Mouse (Mus musculus) embryonic facial prominence, embryonic 13.5 days (tissue): Measurements from ENCODE around the gene Hyal4. TPM values are rescaled to one million over a fixed set of nuclear protein-coding genes. Genes with fewer than 3 reads are reported as not detected.

Source experiments
- ATAC-seq: fragments of 200-750 bp; cut with Nextera tagmentation; 2 replicates; pipeline ENCODE4 v1.8.0; 2017; ENCODE audit warnings: low read depth; ENCODE audit not compliant: insufficient number of reproducible peaks, insufficient read depth, low FRiP score, low TSS enrichment
- H3K27ac ChIP-seq: fragments of 300-500 bp; sonication (generic); 2 replicates; pipeline ENCODE4 v1.5.1; 2015; ENCODE audit warnings: moderate library complexity, mild to moderate bottlenecking, inconsistent platforms
- H3K27me3 ChIP-seq: fragments of 300-500 bp; sonication (generic); 2 replicates; pipeline ENCODE4 v1.6.1; 2015; ENCODE audit warnings: mild to moderate bottlenecking, inconsistent platforms
- H3K36me3 ChIP-seq: fragments of 300-500 bp; sonication (generic); 2 replicates; pipeline ENCODE4 v1.6.1; 2015; ENCODE audit warnings: mild to moderate bottlenecking, inconsistent platforms
- H3K4me1 ChIP-seq: fragments of 300-500 bp; sonication (generic); 2 replicates; pipeline ENCODE4 v1.6.1; 2015; ENCODE audit warnings: inconsistent platforms
- H3K4me2 ChIP-seq: fragments of 300-500 bp; sonication (generic); 2 replicates; pipeline ENCODE4 v1.6.1; 2015; ENCODE audit warnings: moderate library complexity, mild to moderate bottlenecking, inconsistent platforms
- H3K4me3 ChIP-seq: fragments of 300-500 bp; sonication (generic); 2 replicates; pipeline ENCODE4 v1.5.1; 2015; ENCODE audit warnings: mild to moderate bottlenecking, inconsistent platforms
- H3K9ac ChIP-seq: fragments of 300-500 bp; sonication (generic); 2 replicates; pipeline ENCODE4 v1.6.1; 2015; ENCODE audit warnings: mild to moderate bottlenecking, inconsistent platforms
- H3K9me3 ChIP-seq: fragments of 300-500 bp; sonication (generic); 2 replicates; pipeline ENCODE4 v1.6.1; 2016; ENCODE audit warnings: inconsistent platforms
- WGBS: fragments of 180-500 bp; shearing (Covaris S2); methylation state at CpG from one replicate; pipeline ENCODE4 v1.1.7; 2015; ENCODE audit warnings: mixed read lengths; 5-methylcytosine and 5-hydroxymethylcytosine counted together
- polyA plus RNA-seq: library from polyadenylated mRNA; unstranded; fragments of >200 nt; fragmentation: Nextera tagmentation; extraction: Ambion mirVana; gene quantifications from 2 replicates; pipeline ENCODE4 v1.2.1, GENCODE M21; 2015

Gene Hyal4
- polyA plus RNA-seq = not detected in 2 replicates

- H3K27me3 ChIP-seq = no peaks in the 10 kb centered on the region
- ATAC-seq = no peak
- no peak within 1 kb of the TSS for H3K27ac ChIP-seq
- WGBS = 79% methylated on average over 4 of the region's 4 CpGs
- H3K9me3 ChIP-seq = no peaks in the 10 kb centered on the region
- no peak within 1 kb of the TSS for H3K4me2 ChIP-seq
- H3K36me3 ChIP-seq = no peaks in the 10 kb centered on the region
- H3K4me1 ChIP-seq = no peaks in the 10 kb centered on the region
- no peak within 1 kb of the TSS for H3K4me3 ChIP-seq
- H3K9ac ChIP-seq = no peak within 1 kb of the TSS
These were observed at the start of gene Hyal4 for GRCm38 (mm10) chr6:24748029-24748428. TSS of gene Hyal4 (plus strand) at chr6:24748329.

DNA sequence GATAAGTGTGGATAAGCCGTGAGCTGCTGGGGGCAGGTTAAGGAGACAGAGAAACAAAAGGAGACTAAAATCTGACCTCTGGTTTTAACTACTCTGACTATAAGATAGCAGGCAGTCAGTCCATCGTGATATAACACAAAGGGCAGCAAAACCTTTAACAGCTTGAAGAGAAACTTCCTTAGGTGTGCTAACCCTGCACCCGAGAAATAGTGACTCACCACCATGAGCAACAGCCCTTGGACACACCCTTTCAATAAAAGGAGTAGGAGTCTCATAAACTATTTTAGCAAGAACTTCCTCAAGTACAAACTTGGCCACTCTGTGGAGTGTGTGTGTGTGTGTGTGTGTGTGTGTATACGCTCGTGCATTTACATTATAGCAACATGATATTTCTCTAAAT, 41.0 kb upstream of the Hyal4 start:
- 83% methylated on average over 5 of the region's 5 CpGs for WGBS
- no peak overlapping the region for H3K4me2 ChIP-seq
- ATAC-seq = no peak
- H3K9ac ChIP-seq = no peak overlapping the region
- H3K27ac ChIP-seq = no peak overlapping the region
- no peaks in the 10 kb centered on the region for H3K4me1 ChIP-seq
- no peak overlapping the region for H3K4me3 ChIP-seq
- H3K27me3 ChIP-seq = no peaks in the 10 kb centered on the region
- no peaks in the 10 kb centered on the region for H3K9me3 ChIP-seq
- H3K36me3 ChIP-seq = no peaks in the 10 kb centered on the region

- no peak for ATAC-seq
- Histone ChIP-seq H3K27ac (no peak overlapping the region), H3K9ac (no peak overlapping the region), H3K4me2 (no peak overlapping the region), H3K9me3 (no peaks in the 10 kb centered on the region), H3K27me3 (no peaks in the 10 kb centered on the region), H3K36me3 (no peaks in the 10 kb centered on the region), H3K4me1 (no peaks in the 10 kb centered on the region), H3K4me3 (no peak overlapping the region)
- WGBS = 62% methylated on average over 2 of the region's 2 CpGs
These were observed 40.6 kb upstream of the Hyal4 start for GRCm38 (mm10) chr6:24707499-24707898.

DNA sequence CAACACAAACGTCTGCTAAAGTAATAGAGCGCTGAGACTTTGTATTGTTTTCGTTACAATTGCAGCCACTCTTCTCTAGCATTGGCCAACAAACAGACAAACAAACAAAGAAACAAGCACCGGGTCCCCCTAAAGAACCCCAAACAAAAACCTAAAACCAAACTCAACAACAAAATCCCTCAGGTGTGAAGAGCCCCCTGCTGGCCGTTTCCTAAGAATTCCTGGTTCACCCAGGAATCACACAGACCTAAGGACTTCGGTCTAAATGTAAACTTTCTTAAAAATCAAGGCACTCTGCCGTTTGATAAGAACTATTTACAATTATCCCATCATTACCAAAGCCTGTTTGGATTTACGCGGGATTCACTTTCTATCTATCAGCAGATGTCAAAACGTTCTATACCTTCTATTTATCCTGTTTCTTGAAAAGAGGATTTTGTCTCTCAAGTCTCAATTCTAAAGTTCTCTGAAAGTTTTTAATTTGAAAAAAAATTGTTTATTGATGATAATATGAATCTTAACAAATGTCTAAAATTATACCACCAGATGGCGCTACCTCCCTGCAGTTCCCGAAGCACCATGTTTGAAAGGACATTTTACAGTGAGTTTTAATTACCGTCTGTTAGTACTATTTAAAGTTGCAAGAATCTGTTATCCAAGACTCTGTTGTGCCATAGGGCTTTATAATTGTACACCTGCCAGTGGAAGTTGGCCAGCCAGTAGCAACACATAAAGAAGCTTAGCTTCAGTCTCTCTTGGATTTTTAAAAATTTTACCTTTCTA, 26.6 kb upstream of the Hyal4 start:
- Histone ChIP-seq H3K36me3 (no peaks in the 10 kb centered on the region), H3K27ac (no peak overlapping the region), H3K9ac (no peak overlapping the region), H3K4me3 (no peak overlapping the region), H3K9me3 (no peaks in the 10 kb centered on the region), H3K4me2 (no peak overlapping the region), H3K27me3 (no peaks in the 10 kb centered on the region), H3K4me1 (no peaks in the 10 kb centered on the region)
- 30% methylated on average over 13 of the region's 13 CpGs for WGBS
- ATAC-seq = no peak

GRCm38 (mm10) chr6:24728130-24728529, 20.0 kb upstream of the Hyal4 start:
- Histone ChIP-seq H3K4me3 (no peak overlapping the region), H3K36me3 (no peaks in the 10 kb centered on the region), H3K4me1 (no peaks in the 10 kb centered on the region), H3K9ac (no peak overlapping the region), H3K4me2 (no peak overlapping the region), H3K27ac (no peak overlapping the region), H3K9me3 (no peaks in the 10 kb centered on the region), H3K27me3 (no peaks in the 10 kb centered on the region)
- no peak for ATAC-seq
- WGBS = 81% methylated on average over 1 of the region's 1 CpGs

- H3K4me2 ChIP-seq = no peak within 1 kb of the TSS
- H3K9ac ChIP-seq = no peak within 1 kb of the TSS
- no peaks in the 10 kb centered on the region for H3K36me3 ChIP-seq
- H3K4me3 ChIP-seq = no peak within 1 kb of the TSS
- no peaks in the 10 kb centered on the region for H3K4me1 ChIP-seq
- 83% methylated on average over 3 of the region's 3 CpGs for WGBS
- H3K27ac ChIP-seq = no peak within 1 kb of the TSS
- no peak for ATAC-seq
- no peaks in the 10 kb centered on the region for H3K27me3 ChIP-seq
- H3K9me3 ChIP-seq = no peaks in the 10 kb centered on the region
These were observed 15.2 kb upstream of the Hyal4 start, which contains the start of gene Hyal6 for GRCm38 (mm10) chr6:24732945-24733344. TSS of gene Hyal6 (plus strand) at chr6:24733245.

GRCm38 (mm10) chr6:24734565-24734964, 13.6 kb upstream of the Hyal4 start:
- no peak for ATAC-seq
- 78% methylated on average over 6 of the region's 6 CpGs for WGBS
- Histone ChIP-seq H3K4me3 (no peak overlapping the region), H3K4me2 (no peak overlapping the region), H3K4me1 (no peaks in the 10 kb centered on the region), H3K9ac (no peak overlapping the region), H3K27ac (no peak overlapping the region), H3K9me3 (no peaks in the 10 kb centered on the region), H3K27me3 (no peaks in the 10 kb centered on the region), H3K36me3 (no peaks in the 10 kb centered on the region)

- Histone ChIP-seq H3K27me3 (no peaks in the 10 kb centered on the region), H3K4me1 (no peaks in the 10 kb centered on the region), H3K9me3 (no peaks in the 10 kb centered on the region), H3K4me3 (no peak overlapping the region), H3K27ac (no peak overlapping the region), H3K4me2 (no peak overlapping the region), H3K9ac (no peak overlapping the region), H3K36me3 (no peaks in the 10 kb centered on the region)
- ATAC-seq = no peak
- WGBS = 88% methylated on average over 3 of the region's 3 CpGs
These were observed 11.2 kb downstream of the Hyal4 start for GRCm38 (mm10) chr6:24759281-24759680.

- Histone ChIP-seq H3K4me1 (no peaks in the 10 kb centered on the region), H3K4me2 (no peak overlapping the region), H3K4me3 (no peak overlapping the region), H3K36me3 (no peaks in the 10 kb centered on the region), H3K9ac (no peak overlapping the region), H3K27ac (no peak overlapping the region), H3K27me3 (no peaks in the 10 kb centered on the region), H3K9me3 (no peaks in the 10 kb centered on the region)
- WGBS = 82% methylated on average over 2 of the region's 2 CpGs
- ATAC-seq = no peak
These were observed 18.1 kb downstream of the Hyal4 start for GRCm38 (mm10) chr6:24766261-24766660.

- H3K4me1 ChIP-seq = no peaks in the 10 kb centered on the region
- no peaks in the 10 kb centered on the region for H3K36me3 ChIP-seq
- H3K4me3 ChIP-seq = no peak overlapping the region
- H3K27me3 ChIP-seq = no peaks in the 10 kb centered on the region
- 59% methylated on average over 2 of the region's 2 CpGs for WGBS
- H3K9me3 ChIP-seq = no peaks in the 10 kb centered on the region
- H3K27ac ChIP-seq = no peak overlapping the region
- H3K4me2 ChIP-seq = no peak overlapping the region
- no peak overlapping the region for H3K9ac ChIP-seq
- no peak for ATAC-seq
These were observed 31.1 kb downstream of the Hyal4 start for GRCm38 (mm10) chr6:24779182-24779581.

- Histone ChIP-seq H3K27me3 (no peaks in the 10 kb centered on the region), H3K4me3 (no peak within 1 kb of the TSS), H3K9ac (no peak within 1 kb of the TSS), H3K4me1 (no peaks in the 10 kb centered on the region), H3K9me3 (no peaks in the 10 kb centered on the region), H3K4me2 (no peak within 1 kb of the TSS), H3K36me3 (no peaks in the 10 kb centered on the region), H3K27ac (no peak within 1 kb of the TSS)
- ATAC-seq = no peak
These were observed 42.8 kb downstream of the Hyal4 start, which contains the start of gene Spam1 for GRCm38 (mm10) chr6:24790888-24791287. TSS of gene Spam1 (plus strand) at chr6:24791188.
